Mouse (Mus musculus) kidney, adult 2 months (tissue): ENCODE results near the gene Hmcn1. TPM values are rescaled to one million over a fixed set of nuclear protein-coding genes. Genes with fewer than 3 reads are reported as not detected.

Experiments used
- DNase-seq: peaks from one replicate; pipeline ENCODE4 v3.0.0; 2021
- H3K27ac ChIP-seq: fragments of 200-500 bp; 2 replicates; pipeline ENCODE4 v1.5.1; 2012; ENCODE audit warnings: low read depth, low read length, control low read depth, inconsistent platforms; ENCODE audit not compliant: insufficient read depth
- H3K27me3 ChIP-seq: fragments of 200-500 bp; replicated peaks from 2 replicates; pipeline ENCODE4 v1.6.1; 2012; ENCODE audit warnings: mild to moderate bottlenecking, moderate library complexity, low read length, inconsistent platforms; ENCODE audit not compliant: control insufficient read depth, insufficient read depth
- H3K36me3 ChIP-seq: fragments of 200-500 bp; 2 replicates; pipeline ENCODE4 v1.6.1; 2012; ENCODE audit warnings: mild to moderate bottlenecking, moderate library complexity, low read length, inconsistent platforms; ENCODE audit not compliant: control insufficient read depth, insufficient read depth
- H3K4me1 ChIP-seq: fragments of 200-500 bp; 2 replicates; pipeline ENCODE4 v1.6.1; 2011; ENCODE audit warnings: low read length; ENCODE audit not compliant: control insufficient read depth, insufficient read depth
- H3K4me3 ChIP-seq: fragments of 200-500 bp; 2 replicates; pipeline ENCODE4 v1.5.1; 2011; ENCODE audit warnings: mild to moderate bottlenecking, low read depth, low read length, control low read depth; ENCODE audit not compliant: insufficient read depth
- CTCF ChIP-seq: fragments of 200-500 bp; conservative IDR thresholded peaks from 2 replicates; pipeline ENCODE4 v1.5.1; 2011; ENCODE audit warnings: low read depth, mild to moderate bottlenecking, control low read depth, low read length, moderate library complexity, mixed read lengths; ENCODE audit not compliant: insufficient read depth, insufficient read length
- POLR2A ChIP-seq: fragments of 200-500 bp; IDR thresholded peaks from one replicate; pipeline ENCODE4 v1.6.1; 2011; ENCODE audit warnings: low read depth, low read length, control low read depth
- WGBS: fragments of 180-500 bp; shearing (Covaris S2); methylation state at CpG from one replicate; pipeline ENCODE4 v1.1.7; 2018; 5-methylcytosine and 5-hydroxymethylcytosine counted together
- polyA plus RNA-seq: library from polyadenylated mRNA; depleted of rRNA; stranded (reverse); fragments of >200 nt; gene quantifications from 2 replicates; pipeline ENCODE4 v1.2.3, GENCODE M21; 2012

Gene Hmcn1
- polyA plus RNA-seq, 1 experiment: 1.7 TPM

GRCm38 (mm10) chr1:150991745-150992554, 1.3 kb downstream of the Hmcn1 start:
- H3K27me3 ChIP-seq: no peaks in the 10 kb centered on the region; the same call in 1 of the 2 replicates
- H3K27ac ChIP-seq: no peak overlapping the region
- no peaks in the 10 kb centered on the region; the same call in 1 of the 2 replicates for H3K4me1 ChIP-seq
- 6% methylated on average over 10 of the region's 10 CpGs for WGBS
- H3K4me3 ChIP-seq: peak overlapping the region; percentile 7; the same call in 1 of the 2 replicates
- TF ChIP-seq CTCF (no peak), POLR2A (no peak)
- no peaks in the 10 kb centered on the region for H3K36me3 ChIP-seq
- DNase-seq: no peak

- no peak overlapping the region for H3K27ac ChIP-seq
- TF ChIP-seq POLR2A: no peak
- TF ChIP-seq CTCF: no peak
Measured at GRCm38 (mm10) chr1:150984888-150985287, 8.3 kb downstream of the Hmcn1 start.

GRCm38 (mm10) chr1:150984092-150984503, 9.1 kb downstream of the Hmcn1 start:
- no peak overlapping the region for H3K4me3 ChIP-seq
- no peaks in the 10 kb centered on the region for H3K4me1 ChIP-seq
- DNase-seq: no peak
- H3K27me3 ChIP-seq: no peaks in the 10 kb centered on the region; the same call in 1 of the 2 replicates
- TF ChIP-seq POLR2A (no peak), CTCF (no peak)
- 76% methylated on average over 6 of the region's 6 CpGs for WGBS
- H3K36me3 ChIP-seq: no peaks in the 10 kb centered on the region
- H3K27ac ChIP-seq: no peak overlapping the region

More at GRCm38 (mm10) chr1:150984888-150985287, 8.3 kb downstream of the Hmcn1 start:
- Histone ChIP-seq H3K27me3 (no peaks in the 10 kb centered on the region; the same call in 1 of the 2 replicates), H3K36me3 (no peaks in the 10 kb centered on the region), H3K4me3 (no peak overlapping the region), H3K4me1 (no peaks in the 10 kb centered on the region)
- 42% methylated on average over 4 of the region's 4 CpGs for WGBS
- no peak for DNase-seq

- Histone ChIP-seq H3K27me3 (no peaks in the 10 kb centered on the region), H3K36me3 (no peaks in the 10 kb centered on the region), H3K4me3 (no peak overlapping the region), H3K27ac (no peak overlapping the region), H3K4me1 (no peaks in the 10 kb centered on the region)
- WGBS: 92% methylated on average over 3 of the region's 3 CpGs
- TF ChIP-seq CTCF: no peak
- TF ChIP-seq POLR2A: no peak
- DNase-seq: no peak
Measured at GRCm38 (mm10) chr1:150978651-150979050, 14.6 kb downstream of the Hmcn1 start.

GRCm38 (mm10) chr1:150976263-150976662, 17.0 kb downstream of the Hmcn1 start:
- DNase-seq: peak; percentile 42
- no peak overlapping the region for H3K27ac ChIP-seq
- H3K36me3 ChIP-seq: no peaks in the 10 kb centered on the region
- TF ChIP-seq POLR2A (no peak), CTCF (no peak)
- H3K4me1 ChIP-seq: no peaks in the 10 kb centered on the region
- WGBS: 5% methylated on average over 2 of the region's 2 CpGs
- no peak overlapping the region for H3K4me3 ChIP-seq
- no peaks in the 10 kb centered on the region for H3K27me3 ChIP-seq

GRCm38 (mm10) chr1:150959486-150960074, 33.7 kb downstream of the Hmcn1 start:
- no peak for DNase-seq
- Histone ChIP-seq H3K27ac (no peak overlapping the region), H3K36me3 (no peaks in the 10 kb centered on the region), H3K4me3 (no peak overlapping the region), H3K27me3 (no peaks in the 10 kb centered on the region), H3K4me1 (no peaks in the 10 kb centered on the region)
- 57% methylated on average over 5 of the region's 5 CpGs for WGBS
- TF ChIP-seq POLR2A (no peak), CTCF (no peak)

- DNase-seq: no peak
- Histone ChIP-seq H3K36me3 (no peaks in the 10 kb centered on the region), H3K27me3 (no peaks in the 10 kb centered on the region), H3K4me3 (no peak overlapping the region), H3K4me1 (no peaks in the 10 kb centered on the region), H3K27ac (no peak overlapping the region)
- 66% methylated on average over 5 of the region's 5 CpGs for WGBS
- TF ChIP-seq POLR2A (no peak), CTCF (no peak)
Measured at GRCm38 (mm10) chr1:150951004-150951403, 42.2 kb downstream of the Hmcn1 start.
